In genomic region chr14:75045184-75045583, GRCm38 (mm10) we compare ENCODE assay signal across 1 mouse cellular context.
TF ChIP-seq lines count a peak whose summit lies in the region.

No protein-coding gene starts in this region.

TF ChIP-seq in CH12.LX, 34 proteins besides CTCF, POLR2A, EP300 and RAD21 (continued from another document):
- TF ChIP-seq TBP (conservative IDR thresholded peaks at IDR 0.05; ENCODE audit: low read depth, low read length) (no peak), ETS1 (conservative IDR thresholded peaks at IDR 0.05; ENCODE audit: low read depth, low read length) (peak; percentile 55), KAT2A (IDR thresholded peaks at IDR 0.05; ENCODE audit: insufficient replicate concordance, low read length) (no peak), MEF2A (IDR thresholded peaks at IDR 0.05; ENCODE audit: borderline replicate concordance, low read depth, low read length) (0 out of 2 replicates have a peak, but pooled peaks have one; percentile 17), MXI1 (IDR thresholded peaks at IDR 0.05; ENCODE audit: low read depth, low read length) (no peak), USF2 (conservative IDR thresholded peaks at IDR 0.05; ENCODE audit: low read depth, low read length) (no peak), PAX5 (IDR thresholded peaks at IDR 0.05; ENCODE audit: low read length) (no peak), POLR2AphosphoS2 (IDR thresholded peaks at IDR 0.05; ENCODE audit: low read depth, low read length) (no peak), ELF1 (IDR thresholded peaks at IDR 0.05; ENCODE audit: low read depth, low read length) (no peak), MAX (IDR thresholded peaks at IDR 0.05; ENCODE audit: low read length) (no peak), MAZ (IDR thresholded peaks at IDR 0.05; ENCODE audit: low read depth, low read length) (no peak), MAFK (IDR thresholded peaks at IDR 0.05; ENCODE audit: insufficient replicate concordance, low read length) (no peak)
TF ChIP-seq in CH12.LX: peak in this region for 6.
